Mouse (Mus musculus) heart, postnatal 0 days (tissue): ENCODE data around the gene Lrmp. TPM values are rescaled to one million over a fixed set of nuclear protein-coding genes. Genes with fewer than 3 reads are reported as not detected.

Experiments
- ATAC-seq: fragments of 200-750 bp; cut with Nextera tagmentation; 2 replicates; pipeline ENCODE4 v1.8.0; 2017; ENCODE audit warnings: low read depth, moderate number of reproducible peaks, moderate library complexity; ENCODE audit not compliant: insufficient read depth
- DNase-seq: peaks from one replicate; pipeline ENCODE4 v3.0.0-alpha.2; 2016; ENCODE audit warnings: low spot score
- H3K27ac ChIP-seq: fragments of 300-500 bp; sonication (generic); 2 replicates; pipeline ENCODE4 v1.5.1; 2014; ENCODE audit warnings: low read depth, mild to moderate bottlenecking
- H3K27me3 ChIP-seq: fragments of 300-500 bp; sonication (generic); 2 replicates; pipeline ENCODE4 v1.6.1; 2014; ENCODE audit warnings: low read length, mixed read lengths; ENCODE audit not compliant: control insufficient read depth, insufficient read depth
- H3K36me3 ChIP-seq: fragments of 300-500 bp; sonication (generic); replicated peaks from 2 replicates; pipeline ENCODE4 v1.6.1; 2014; ENCODE audit warnings: low read length, mixed read lengths; ENCODE audit not compliant: control insufficient read depth, insufficient read depth
- H3K4me1 ChIP-seq: fragments of 300-500 bp; sonication (generic); 2 replicates; pipeline ENCODE4 v1.6.1; 2014; ENCODE audit warnings: antibody characterized with exemption; ENCODE audit not compliant: control insufficient read depth, insufficient read depth
- H3K4me2 ChIP-seq: fragments of 300-500 bp; sonication (generic); 2 replicates; pipeline ENCODE4 v1.6.1; 2014; ENCODE audit warnings: low read depth, mild to moderate bottlenecking, low read length, moderate library complexity
- H3K4me3 ChIP-seq: fragments of 300-500 bp; sonication (generic); 2 replicates; pipeline ENCODE4 v1.5.1; 2014; ENCODE audit warnings: low read depth, low read length
- H3K9ac ChIP-seq: fragments of 300-500 bp; sonication (generic); replicated peaks from 2 replicates; pipeline ENCODE4 v1.6.1; 2014; ENCODE audit warnings: low read depth, low read length, mixed read lengths
- H3K9me3 ChIP-seq: fragments of 300-500 bp; sonication (generic); replicated peaks from 2 replicates; pipeline ENCODE4 v1.6.1; 2016; ENCODE audit warnings: low read length; ENCODE audit not compliant: control insufficient read depth
- CTCF ChIP-seq: IDR thresholded peaks from 2 replicates; pipeline ENCODE4 v1.5.1; 2016; ENCODE audit warnings: antibody characterized with exemption, control low read depth, low read depth
- EP300 ChIP-seq: IDR thresholded peaks from 2 replicates; pipeline ENCODE4 v1.6.1; 2016; ENCODE audit warnings: antibody characterized with exemption, low read depth
- WGBS: fragments of 180-500 bp; shearing (Covaris S2); extraction: QIAGEN DNeasy Blood & Tissue Kit; methylation state at CpG from one replicate; pipeline ENCODE4 v1.1.7; 2014; 5-methylcytosine and 5-hydroxymethylcytosine counted together
- polyA plus RNA-seq: library from polyadenylated mRNA; unstranded; fragments of >200 nt; fragmentation: Nextera tagmentation; extraction: Ambion mirVana; gene quantifications from 2 replicates; pipeline ENCODE4 v1.2.1, GENCODE M21; 2015
- total RNA-seq: library from RNA; depleted of rRNA; stranded (reverse); fragments of >200 nt; gene quantifications from 2 replicates; pipeline ENCODE4 v1.2.3, GENCODE M21; 2014; ENCODE audit warnings: low replicate concordance

Gene Lrmp
- total and polyA plus RNA-seq, 2 experiments from 2014 or later: 0.98 to 4.2 TPM

DNA sequence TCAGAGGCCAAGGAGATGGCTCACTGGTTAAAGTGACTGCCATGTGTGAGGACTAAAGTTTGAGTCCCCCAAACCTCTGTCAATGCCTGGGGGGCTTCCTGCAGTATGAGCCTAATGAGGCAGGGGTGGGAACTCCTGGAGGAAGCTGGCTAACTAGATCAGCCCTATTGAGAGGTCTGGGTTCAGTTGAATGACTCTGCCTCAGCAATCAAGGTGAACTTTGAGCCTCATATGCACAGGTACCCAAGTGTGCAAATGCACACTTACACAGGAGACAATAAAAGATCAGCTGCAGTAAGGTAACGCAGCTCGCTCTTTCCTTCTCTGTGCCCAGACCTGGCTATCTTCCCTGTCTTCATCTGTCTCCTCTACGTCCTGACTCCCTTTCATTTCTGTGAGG is 77.6 kb downstream of the Lrmp start:
- Histone ChIP-seq H3K4me3 (no peak overlapping the region), H3K27ac (no peak overlapping the region), H3K9me3 (no peaks in the 10 kb centered on the region), H3K4me1 (no peaks in the 10 kb centered on the region), H3K27me3 (no peaks in the 10 kb centered on the region), H3K36me3 (no peaks in the 10 kb centered on the region; the same call in 1 of the 2 replicates), H3K4me2 (no peak overlapping the region), H3K9ac (no peak overlapping the region)
- TF ChIP-seq CTCF (no peak), EP300 (no peak)
- no peak for DNase-seq
- no peak for ATAC-seq
- 67% methylated on average over 3 of the region's 3 CpGs for WGBS

DNA sequence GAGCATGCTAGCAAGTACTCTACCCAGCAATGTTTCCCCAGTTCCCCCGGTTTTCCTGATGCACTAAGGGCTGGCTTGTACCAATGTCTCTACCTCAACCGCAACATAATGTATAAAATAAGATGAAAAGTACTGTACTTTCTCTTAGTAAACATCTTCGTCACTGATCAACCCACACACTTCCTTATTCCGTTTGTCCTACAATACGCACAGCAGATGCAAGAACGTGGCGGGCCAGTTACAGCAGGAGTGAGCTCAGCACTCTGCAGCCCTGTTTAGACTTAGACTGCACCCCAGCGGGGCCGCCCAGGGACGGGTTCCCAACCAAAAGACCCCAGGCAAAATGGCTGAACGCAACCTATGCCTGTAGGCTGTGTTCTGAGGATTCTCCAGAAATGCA is 78.0 kb downstream of the Lrmp start:
- Histone ChIP-seq H3K9ac (no peak overlapping the region), H3K9me3 (no peaks in the 10 kb centered on the region), H3K4me2 (no peak overlapping the region), H3K36me3 (no peaks in the 10 kb centered on the region; the same call in 1 of the 2 replicates), H3K4me1 (no peaks in the 10 kb centered on the region), H3K27me3 (no peaks in the 10 kb centered on the region), H3K4me3 (no peak overlapping the region), H3K27ac (no peak overlapping the region)
- 73% methylated on average over 11 of the region's 11 CpGs for WGBS
- ATAC-seq: no peak
- TF ChIP-seq CTCF (no peak), EP300 (no peak)
- DNase-seq: no peak

DNA sequence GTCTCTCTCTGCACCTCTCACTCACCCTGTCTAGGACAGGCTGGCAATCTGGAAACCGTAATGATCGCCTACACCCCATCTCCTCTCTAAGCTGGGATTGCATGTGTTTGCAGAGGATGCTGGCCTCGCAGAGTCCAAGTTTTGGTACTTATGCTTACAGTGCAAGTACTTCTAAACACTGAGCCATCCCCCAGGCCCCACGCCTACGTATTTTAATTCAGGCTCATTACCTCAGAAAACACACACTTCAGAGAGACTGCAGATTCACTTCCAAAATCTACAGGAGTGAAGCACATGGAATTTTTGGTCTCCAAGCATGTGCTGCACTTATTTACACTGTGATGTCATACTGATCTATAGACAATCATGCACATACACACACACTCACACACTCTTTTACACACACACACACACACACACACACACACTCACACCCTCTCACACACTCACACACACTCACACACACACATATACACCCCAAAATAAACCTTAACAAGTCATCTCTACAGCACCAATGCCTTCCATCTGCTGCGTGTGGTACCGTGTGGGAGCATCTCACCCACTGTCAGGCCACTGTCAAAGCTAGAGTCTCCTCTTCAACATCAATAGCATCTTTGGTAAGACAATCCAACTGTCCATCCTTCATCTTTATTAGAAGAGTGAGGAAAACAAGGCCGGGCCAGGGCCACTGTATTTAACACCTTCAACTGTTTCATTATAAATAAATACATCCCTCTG is 82.7 kb downstream of the Lrmp start:
- no peak overlapping the region for H3K9ac ChIP-seq
- H3K4me2 ChIP-seq: no peak overlapping the region
- H3K27me3 ChIP-seq: no peaks in the 10 kb centered on the region
- TF ChIP-seq CTCF: no peak
- TF ChIP-seq EP300: no peak
- ATAC-seq (no peak), DNase-seq (no peak)
- no peaks in the 10 kb centered on the region for H3K36me3 ChIP-seq
- H3K4me3 ChIP-seq: no peak overlapping the region
- no peak overlapping the region for H3K27ac ChIP-seq
- no peaks in the 10 kb centered on the region for H3K9me3 ChIP-seq
- 88% methylated on average over 8 of the region's 8 CpGs for WGBS
- H3K4me1 ChIP-seq: no peaks in the 10 kb centered on the region

DNA sequence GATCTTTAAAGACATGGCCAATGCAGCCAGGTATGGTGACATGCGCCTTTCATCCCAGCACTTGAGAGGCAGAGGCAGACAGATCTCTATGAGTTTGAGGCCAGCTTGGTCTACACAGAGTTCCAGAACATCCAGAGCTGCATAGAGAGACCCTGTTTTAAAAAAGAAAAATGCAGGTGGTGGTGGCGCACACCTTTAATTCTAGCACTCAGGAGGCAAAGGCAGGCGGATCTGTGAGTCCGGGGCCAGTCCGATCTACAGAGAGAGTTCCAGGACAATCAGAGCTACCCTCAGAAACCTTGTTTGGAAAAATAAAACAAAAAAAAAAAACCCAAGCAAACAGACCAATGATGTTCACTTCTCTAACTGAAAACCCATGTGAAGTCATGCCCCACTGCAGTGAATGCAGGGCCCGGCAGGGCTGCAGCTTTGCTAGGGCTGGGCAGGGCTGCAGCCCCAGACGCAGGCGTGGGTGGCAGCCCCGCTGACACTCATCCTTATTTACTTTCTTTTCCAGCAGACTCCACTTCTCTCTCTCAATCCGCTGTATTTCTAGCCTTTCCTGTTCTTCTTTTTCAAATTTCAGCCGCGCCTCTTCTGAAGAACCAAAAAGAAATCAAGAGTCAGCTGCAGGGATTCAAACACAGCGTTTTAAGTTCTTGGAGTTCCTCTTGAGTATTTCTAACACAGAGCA is 87.1 kb downstream of the Lrmp start:
- Histone ChIP-seq H3K4me3 (no peak overlapping the region), H3K9me3 (no peaks in the 10 kb centered on the region), H3K9ac (no peak overlapping the region), H3K27me3 (no peaks in the 10 kb centered on the region), H3K36me3 (no peaks in the 10 kb centered on the region), H3K4me1 (no peaks in the 10 kb centered on the region), H3K27ac (no peak overlapping the region), H3K4me2 (no peak overlapping the region)
- ATAC-seq (no peak), DNase-seq (no peak)
- TF ChIP-seq EP300 (no peak), CTCF (no peak)
- 76% methylated on average over 13 of the region's 13 CpGs for WGBS

DNA sequence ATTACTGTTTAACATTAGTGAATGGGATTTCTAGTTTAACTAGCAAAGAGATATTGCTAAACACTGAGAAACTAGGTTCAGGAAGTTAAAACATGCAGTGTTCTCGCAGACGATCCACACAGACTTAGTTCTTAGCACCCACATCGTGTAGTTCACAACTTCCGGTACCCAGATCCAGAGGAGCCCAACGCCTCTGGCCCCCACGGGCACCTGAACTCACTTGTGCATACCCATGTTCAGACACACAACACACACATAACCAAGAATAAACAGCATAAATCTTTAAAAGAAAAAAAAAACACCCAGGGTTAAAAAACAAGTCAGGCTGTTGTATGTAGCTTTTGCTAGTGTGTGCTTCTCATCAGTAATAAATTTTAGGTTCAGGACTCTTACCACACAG is 89.0 kb downstream of the Lrmp start:
- Histone ChIP-seq H3K27me3 (no peaks in the 10 kb centered on the region), H3K9me3 (no peaks in the 10 kb centered on the region), H3K4me1 (no peaks in the 10 kb centered on the region), H3K27ac (no peak overlapping the region), H3K4me3 (no peak overlapping the region), H3K9ac (no peak overlapping the region), H3K36me3 (no peaks in the 10 kb centered on the region), H3K4me2 (no peak overlapping the region)
- ATAC-seq (no peak), DNase-seq (no peak)
- TF ChIP-seq CTCF: no peak
- no peak for TF ChIP-seq EP300
- 93% methylated on average over 6 of the region's 6 CpGs for WGBS

DNA sequence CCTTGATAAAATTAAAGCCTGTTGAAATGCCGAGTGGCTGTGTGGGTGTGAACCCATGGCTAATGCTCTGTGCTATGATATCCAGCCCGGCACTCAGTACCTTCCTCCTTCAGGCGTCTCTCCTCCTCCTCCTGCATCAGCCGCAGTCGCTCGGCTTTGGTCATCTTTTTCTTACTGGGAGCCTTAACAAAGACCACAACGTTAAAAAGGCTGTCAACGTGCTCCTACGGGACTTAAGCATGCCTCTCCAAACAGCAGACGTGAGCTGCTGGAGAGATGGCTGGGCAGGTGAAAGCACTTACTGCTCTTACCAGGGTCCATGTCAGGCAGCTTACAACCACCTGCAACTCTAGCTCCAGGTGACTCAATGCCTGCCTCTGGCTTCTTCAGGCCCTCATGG is 89.7 kb downstream of the Lrmp start:
- no peak overlapping the region for H3K9ac ChIP-seq
- no peaks in the 10 kb centered on the region for H3K36me3 ChIP-seq
- H3K4me3 ChIP-seq: no peak overlapping the region
- no peaks in the 10 kb centered on the region for H3K9me3 ChIP-seq
- WGBS: 65% methylated on average over 10 of the region's 10 CpGs
- ATAC-seq (no peak), DNase-seq (no peak)
- H3K27ac ChIP-seq: no peak overlapping the region
- TF ChIP-seq EP300: no peak
- TF ChIP-seq CTCF: no peak
- H3K4me2 ChIP-seq: no peak overlapping the region
- no peaks in the 10 kb centered on the region for H3K27me3 ChIP-seq
- H3K4me1 ChIP-seq: no peaks in the 10 kb centered on the region
